Mouse (Mus musculus): ENCODE data around the gene Map3k3. TPM values are rescaled to one million over a fixed set of nuclear protein-coding genes. Genes with fewer than 3 reads are reported as not detected.

Gene Map3k3
- polyA plus RNA-seq, 1 experiment from 2014 or later = 43.9 TPM

DNA sequence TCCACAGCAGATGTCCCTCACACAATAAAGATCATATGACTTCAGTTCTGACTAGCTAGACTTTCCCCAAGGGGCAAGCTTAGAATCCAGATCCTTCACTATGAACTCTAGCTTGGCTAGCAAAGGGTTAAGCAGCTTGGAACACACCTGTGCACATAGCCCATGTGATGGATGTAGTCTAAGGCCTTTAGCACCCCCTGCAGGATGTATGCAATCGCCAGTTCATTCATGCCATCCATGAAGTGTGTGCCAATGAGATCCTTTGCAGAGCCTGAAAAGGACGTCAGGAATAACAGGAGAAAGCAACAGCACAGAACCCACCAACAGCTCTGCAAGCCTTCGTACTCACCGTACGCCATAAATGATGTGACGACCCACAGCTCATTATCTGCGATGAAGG is 86.4 kb downstream of the Map3k3 start:
- TF ChIP-seq CTCF (IDR thresholded peaks at IDR 0.05) = no peak
- no peak for DNase-seq (ENCODE audit: low read depth, low spot score)
- no peaks in the 10 kb centered on the region for H3K27me3 ChIP-seq
- ATAC-seq = no peak
- in situ Hi-C loops (cut with MboI; ENCODE audit: low pct_unique_long_range_greater_than_20kb) = no loop called here
- CTCF ChIA-PET = interaction anchor here (1.3 kb wide), 1 partner anchor 10 kb away, joined by 6 read pairs; the partner anchor contains the start of genes Gm10840 and Limd2
- POLR2A ChIA-PET = interaction anchor here (0.9 kb wide), 1 partner anchor 15 kb away, joined by 3 read pairs; no protein-coding TSS in a partner anchor

DNA sequence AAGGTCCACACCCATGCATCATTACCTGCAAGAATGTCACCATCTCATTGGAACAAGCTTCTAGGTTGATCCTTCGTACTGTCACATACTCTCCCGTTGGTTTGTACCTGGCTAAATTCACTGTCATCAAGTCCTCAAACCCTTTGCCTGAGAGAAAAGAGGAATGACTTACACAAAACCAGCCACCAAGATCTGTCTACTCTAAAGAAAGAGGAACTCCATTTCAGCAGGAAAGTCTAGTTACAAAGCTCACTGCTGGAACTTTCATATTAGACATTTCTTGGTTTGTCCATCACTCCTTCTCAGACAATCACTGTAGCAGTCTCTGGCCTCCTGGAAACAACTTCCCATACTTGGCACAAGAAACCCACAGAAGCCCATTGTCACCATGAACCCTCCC is 88.8 kb downstream of the Map3k3 start:
- ChIA-PET POLR2A (no interaction called here), CTCF (interaction anchor here (1.2 kb wide), 1 partner anchor 16 kb away, joined by 3 read pairs; no protein-coding TSS in a partner anchor)
- ATAC-seq = no peak
- no peak for TF ChIP-seq CTCF (IDR thresholded peaks at IDR 0.05)
- in situ Hi-C loops (cut with MboI; ENCODE audit: low pct_unique_long_range_greater_than_20kb) = no loop called here
- no peak for DNase-seq (ENCODE audit: low read depth, low spot score)
- H3K27me3 ChIP-seq = no peaks in the 10 kb centered on the region

DNA sequence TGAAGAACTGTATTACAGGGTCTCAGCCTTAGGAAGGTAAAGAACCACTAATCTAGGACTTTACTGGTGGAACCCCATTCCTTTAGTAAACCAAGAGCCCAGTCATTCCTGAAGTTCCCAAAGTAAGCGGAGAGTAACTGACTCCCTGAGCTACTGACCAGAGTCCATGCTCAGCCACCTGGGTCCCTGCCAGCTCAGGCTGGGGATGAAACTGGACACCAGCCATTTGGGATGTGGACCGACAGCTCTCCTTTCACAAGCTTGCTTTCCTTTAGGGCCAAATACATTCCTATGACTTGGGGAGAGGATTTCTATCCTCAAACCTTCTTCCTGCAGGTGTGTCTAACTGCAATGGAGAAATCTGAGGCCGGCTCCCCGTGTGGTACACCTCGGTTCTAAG is 90.0 kb downstream of the Map3k3 start:
- ChIA-PET CTCF (no interaction called here), POLR2A (no interaction called here)
- ATAC-seq = no peak
- H3K27me3 ChIP-seq = no peaks in the 10 kb centered on the region
- TF ChIP-seq CTCF (IDR thresholded peaks at IDR 0.05) = no peak
- in situ Hi-C loops (cut with MboI; ENCODE audit: low pct_unique_long_range_greater_than_20kb) = no loop called here
- no peak for DNase-seq (ENCODE audit: low read depth, low spot score)

DNA sequence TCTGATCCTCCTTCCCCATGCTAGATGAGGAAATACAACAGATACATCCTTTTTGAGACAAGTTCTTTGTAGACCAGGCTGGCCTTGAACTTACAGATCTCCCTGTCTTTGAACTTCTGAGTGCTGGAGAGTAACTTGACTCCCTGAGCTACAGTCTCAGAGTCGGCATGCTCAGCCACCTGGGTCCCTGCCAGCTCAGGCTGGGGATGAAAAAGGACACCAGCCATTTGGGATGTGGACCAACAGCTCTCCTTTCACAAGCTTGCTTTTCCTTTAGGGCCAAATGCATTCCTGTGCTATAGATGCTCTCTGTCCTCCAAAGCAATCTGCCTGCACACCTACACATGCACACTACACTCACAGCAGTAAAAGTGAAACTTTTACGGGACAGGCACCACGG is 90.7 kb downstream of the Map3k3 start:
- no peak for TF ChIP-seq CTCF (IDR thresholded peaks at IDR 0.05)
- ChIA-PET CTCF (interaction anchor here (1.4 kb wide), 1 partner anchor 14 kb away, joined by 4 read pairs; the partner anchor contains the start of genes Gm10840 and Limd2), POLR2A (no interaction called here)
- in situ Hi-C loops (cut with MboI; ENCODE audit: low pct_unique_long_range_greater_than_20kb) = no loop called here
- H3K27me3 ChIP-seq = no peaks in the 10 kb centered on the region
- ATAC-seq (no peak), DNase-seq (ENCODE audit: low read depth, low spot score) (no peak)

DNA sequence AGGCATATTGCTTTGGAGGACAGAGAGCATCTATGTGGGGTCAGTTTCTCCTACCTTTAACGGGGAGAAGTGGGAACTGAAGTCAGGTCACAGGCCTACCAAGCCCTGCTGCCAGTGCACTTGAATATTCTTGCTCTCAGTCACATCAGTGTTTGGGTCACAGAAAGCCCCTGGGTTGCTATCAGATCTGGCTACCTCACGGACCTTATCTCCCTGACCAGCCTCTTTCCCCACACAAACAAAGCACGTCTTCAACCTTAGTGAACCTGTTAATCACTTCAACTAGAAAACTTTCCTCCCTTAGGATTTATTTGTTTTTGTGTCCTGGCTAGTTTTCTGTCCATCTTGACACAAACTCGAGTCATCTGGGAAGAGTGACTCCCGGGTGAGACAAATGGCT is 92.0 kb downstream of the Map3k3 start:
- no peak for ATAC-seq
- in situ Hi-C loops (cut with MboI; ENCODE audit: low pct_unique_long_range_greater_than_20kb) = no loop called here
- DNase-seq (ENCODE audit: low read depth, low spot score) = no peak
- H3K27me3 ChIP-seq = no peaks in the 10 kb centered on the region
- TF ChIP-seq CTCF (IDR thresholded peaks at IDR 0.05) = no peak
- ChIA-PET CTCF (interaction anchor here (1.4 kb wide), 1 partner anchor 16 kb away, joined by 4 read pairs; the partner anchor contains the start of genes Gm10840 and Limd2), POLR2A (interaction anchor here (1.0 kb wide), 1 partner anchor 16 kb away, joined by 3 read pairs; no protein-coding TSS in a partner anchor)

DNA sequence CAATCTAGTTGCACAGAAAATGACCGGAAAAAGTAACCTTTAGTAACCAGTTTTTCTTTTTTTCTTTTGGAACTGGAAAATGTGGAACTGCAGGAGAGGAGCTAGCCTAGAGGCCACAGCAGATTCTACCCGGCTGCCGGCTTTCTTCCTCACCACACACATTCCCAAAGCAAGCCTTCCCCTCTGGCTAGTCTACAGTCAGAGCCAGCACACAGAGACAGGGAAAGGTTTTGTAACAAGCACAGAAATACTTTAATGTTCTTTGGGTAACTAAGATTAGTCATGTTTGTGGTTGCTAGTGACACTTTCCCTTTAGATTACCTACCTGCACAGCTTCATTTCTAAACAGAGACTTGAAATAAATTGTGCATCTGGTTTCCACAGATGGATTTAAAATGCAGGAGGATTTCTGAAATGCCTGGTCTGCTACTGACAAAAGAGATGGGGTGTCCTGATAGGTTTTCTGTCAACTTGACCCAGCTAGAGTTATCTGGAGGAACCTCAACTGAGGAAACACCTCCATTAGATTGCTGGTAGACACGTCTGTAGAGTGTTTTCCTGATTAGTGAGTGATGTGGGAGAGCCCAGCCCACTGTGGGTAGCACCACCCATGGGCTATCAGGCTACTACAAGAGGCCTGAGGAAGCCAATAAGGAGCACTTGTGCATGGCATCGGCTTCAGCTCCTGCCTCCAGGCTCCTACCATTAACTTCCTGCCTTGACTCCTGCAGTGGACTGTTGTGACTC is 93.8 kb downstream of the Map3k3 start:
- CTCF ChIA-PET = interaction anchor here (1.0 to 1.6 kb wide), 3 partner anchors 8 to 74 kb away, joined by 3 to 4 read pairs (median 3); no protein-coding TSS in a partner anchor
- POLR2A ChIA-PET = no interaction called here
- in situ Hi-C loops (cut with MboI; ENCODE audit: low pct_unique_long_range_greater_than_20kb) = no loop called here
- ATAC-seq (no peak), DNase-seq (ENCODE audit: low read depth, low spot score) (no peak)
- no peaks in the 10 kb centered on the region for H3K27me3 ChIP-seq
- TF ChIP-seq CTCF (IDR thresholded peaks at IDR 0.05) = no peak

DNA sequence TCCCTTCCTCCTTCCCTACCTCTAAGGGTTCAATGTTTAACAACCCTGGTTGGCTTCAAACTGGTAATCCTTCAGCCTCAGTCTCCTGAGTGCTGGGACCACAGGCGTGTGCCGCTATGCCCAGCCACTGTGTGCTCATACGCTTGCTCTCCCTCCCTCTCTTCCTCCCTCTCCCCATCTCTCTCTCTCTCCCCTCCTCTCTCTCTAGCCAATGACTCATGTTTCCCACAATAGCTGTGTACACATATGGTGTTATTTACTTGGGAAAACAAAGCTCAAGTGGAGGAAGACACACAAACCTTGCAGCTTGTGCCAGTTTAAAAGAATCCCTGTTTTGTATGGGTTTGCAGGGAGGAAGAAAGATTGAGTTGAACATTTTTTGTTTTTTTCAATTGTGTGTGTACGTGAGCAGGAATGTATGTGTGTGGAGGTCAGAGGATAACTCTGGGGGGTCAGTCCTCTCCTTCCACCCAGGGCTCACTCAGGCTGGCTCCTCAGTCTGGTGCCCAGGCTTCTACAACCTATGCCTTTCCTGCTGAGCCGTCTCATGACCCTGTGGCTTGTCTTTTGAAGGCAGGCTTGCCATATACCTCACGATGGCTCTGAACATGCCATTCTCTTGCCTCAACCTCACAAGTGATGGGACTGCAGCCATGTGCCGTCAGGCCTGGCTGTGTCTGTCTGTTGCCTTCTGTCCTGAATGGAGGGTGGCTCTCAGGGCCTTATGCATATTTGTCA is 95.5 kb downstream of the Map3k3 start:
- TF ChIP-seq CTCF (IDR thresholded peaks at IDR 0.05) = no peak
- DNase-seq (ENCODE audit: low read depth, low spot score) (no peak), ATAC-seq (no peak)
- POLR2A ChIA-PET = no interaction called here
- CTCF ChIA-PET = no interaction called here
- H3K27me3 ChIP-seq = no peaks in the 10 kb centered on the region
- in situ Hi-C loops (cut with MboI; ENCODE audit: low pct_unique_long_range_greater_than_20kb) = no loop called here

DNA sequence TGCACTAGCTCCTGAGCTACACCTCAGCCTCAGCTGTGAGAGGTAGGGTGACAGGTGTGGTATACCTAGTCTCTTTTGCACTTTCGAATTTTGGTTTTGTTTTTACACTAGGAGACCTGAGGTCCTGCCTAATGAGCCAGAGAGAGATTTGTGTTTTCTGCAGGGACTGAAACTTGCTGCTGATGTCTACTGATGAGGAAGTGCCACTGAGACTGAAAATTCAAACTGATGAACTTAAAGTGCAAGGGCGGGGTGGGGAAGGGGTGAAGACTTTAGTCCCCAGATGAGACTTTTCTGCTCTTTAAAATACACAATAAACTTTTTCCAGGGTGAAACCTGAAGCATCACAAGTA is 96.0 kb downstream of the Map3k3 start:
- no peak for TF ChIP-seq CTCF (IDR thresholded peaks at IDR 0.05)
- ChIA-PET POLR2A (no interaction called here), CTCF (no interaction called here)
- no peak for ATAC-seq
- H3K27me3 ChIP-seq = no peaks in the 10 kb centered on the region
- in situ Hi-C loops (cut with MboI; ENCODE audit: low pct_unique_long_range_greater_than_20kb) = no loop called here
- DNase-seq (ENCODE audit: low read depth, low spot score) = no peak

DNA sequence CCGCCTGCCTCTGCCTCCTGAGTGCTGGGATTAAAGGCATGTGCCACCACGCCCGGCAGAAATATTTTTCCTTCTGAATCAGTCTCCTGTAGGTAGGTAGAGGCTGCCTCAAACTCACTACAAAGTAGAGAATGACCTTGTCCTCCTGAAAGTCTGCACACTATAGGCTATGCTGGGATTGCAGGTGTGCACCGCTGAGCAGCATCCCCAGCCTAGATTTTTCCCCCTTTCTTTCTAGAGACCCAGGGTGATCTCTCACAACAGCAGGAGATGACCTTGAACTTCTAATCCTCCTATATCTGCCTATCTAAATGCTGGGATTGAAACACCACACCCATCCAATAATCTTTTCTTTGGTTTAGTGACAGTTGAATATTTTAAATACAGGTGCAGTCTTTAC is 102.9 kb downstream of the Map3k3 start:
- in situ Hi-C loops (cut with MboI; ENCODE audit: low pct_unique_long_range_greater_than_20kb) = no loop called here
- DNase-seq (ENCODE audit: low read depth, low spot score) (no peak), ATAC-seq (no peak)
- ChIA-PET POLR2A (no interaction called here), CTCF (no interaction called here)
- no peak for TF ChIP-seq CTCF (IDR thresholded peaks at IDR 0.05)
- H3K27me3 ChIP-seq = no peaks in the 10 kb centered on the region

DNA sequence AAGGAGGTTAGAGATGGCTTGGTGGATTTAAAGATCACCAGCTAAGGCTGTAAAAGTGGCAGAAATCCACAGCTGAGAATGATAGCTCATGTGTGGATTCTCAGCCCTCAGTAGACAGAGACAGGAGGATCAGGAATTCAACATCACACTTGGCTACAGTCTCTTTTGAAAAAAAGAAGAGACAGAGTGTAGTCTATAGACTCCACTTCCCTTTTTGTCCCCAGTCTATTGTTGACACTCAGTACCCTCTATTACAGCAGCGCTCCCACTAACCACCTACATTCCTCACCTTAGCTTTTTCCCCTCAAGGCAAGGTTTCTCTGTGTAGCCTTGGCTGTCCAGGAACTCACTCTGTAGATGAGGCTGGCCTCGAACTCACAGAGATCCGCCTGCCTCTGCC is 107.3 kb downstream of the Map3k3 start:
- no peaks in the 10 kb centered on the region for H3K27me3 ChIP-seq
- ATAC-seq (no peak), DNase-seq (ENCODE audit: low read depth, low spot score) (no peak)
- in situ Hi-C loops (cut with MboI; ENCODE audit: low pct_unique_long_range_greater_than_20kb) = no loop called here
- ChIA-PET CTCF (no interaction called here), POLR2A (no interaction called here)
- no peak for TF ChIP-seq CTCF (IDR thresholded peaks at IDR 0.05)

DNA sequence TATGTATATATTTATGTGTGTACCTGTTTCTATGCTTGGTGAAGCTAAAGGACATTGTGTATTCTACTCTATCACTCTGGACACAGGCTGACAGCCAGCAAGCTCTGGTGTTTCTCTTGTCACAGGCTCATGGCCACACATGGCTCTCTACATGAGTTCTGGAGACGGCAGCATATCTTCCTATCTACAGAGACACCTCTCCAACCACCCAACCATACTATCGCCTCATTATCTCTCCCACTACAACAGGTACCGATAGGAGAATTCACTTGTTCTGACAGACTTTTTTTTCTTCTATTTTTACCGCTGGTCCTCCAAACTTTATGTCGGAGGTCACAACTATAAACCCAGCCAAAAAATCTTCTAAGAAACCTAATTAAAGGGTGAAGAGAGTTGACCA is 107.8 kb downstream of the Map3k3 start:
- POLR2A ChIA-PET = interaction anchor here (1.1 kb wide), 1 partner anchor 16 kb away, joined by 3 read pairs; no protein-coding TSS in a partner anchor
- H3K27me3 ChIP-seq = no peaks in the 10 kb centered on the region
- TF ChIP-seq CTCF (IDR thresholded peaks at IDR 0.05) = no peak
- CTCF ChIA-PET = no interaction called here
- in situ Hi-C loops (cut with MboI; ENCODE audit: low pct_unique_long_range_greater_than_20kb) = no loop called here
- ATAC-seq (no peak), DNase-seq (ENCODE audit: low read depth, low spot score) (no peak)

All from Patski (cell line).